Mouse (Mus musculus): ENCODE results near the gene Gc. TPM values are rescaled to one million over a fixed set of nuclear protein-coding genes. Genes with fewer than 3 reads are reported as not detected.

The Gc gene
- polyA plus RNA-seq, 1 experiment from 2014 or later, result 1.2 TPM

GRCm38 (mm10) chr5:89444360-89444759, 13.3 kb downstream of the Gc start:
- no peak overlapping the region for H3K4me3 ChIP-seq
- H3K36me3 ChIP-seq, result no peaks in the 10 kb centered on the region
- DNase-seq (ENCODE audit: low spot score), result no peak
- no peaks in the 10 kb centered on the region for H3K9me3 ChIP-seq
- WGBS, result 79% methylated on average over 4 of the region's 4 CpGs
- H3K27me3 ChIP-seq (ENCODE audit: insufficient read depth, poor library complexity, severe bottlenecking), result no peaks in the 10 kb centered on the region
- no peaks in the 10 kb centered on the region for H3K4me1 ChIP-seq
- H3K27ac ChIP-seq, result no peak overlapping the region

- Histone ChIP-seq H3K27ac (no peak overlapping the region), H3K36me3 (no peaks in the 10 kb centered on the region), H3K4me3 (no peak overlapping the region), H3K27me3 (ENCODE audit: insufficient read depth, poor library complexity, severe bottlenecking) (no peaks in the 10 kb centered on the region), H3K9me3 (no peaks in the 10 kb centered on the region), H3K4me1 (no peaks in the 10 kb centered on the region)
- 70% methylated on average over 1 of the region's 1 CpGs for WGBS
- no peak for DNase-seq (ENCODE audit: low spot score)
These were observed 46.2 kb downstream of the Gc start for GRCm38 (mm10) chr5:89411536-89411935.

- DNase-seq (ENCODE audit: low spot score), result no peak
These were observed 50.2 kb downstream of the Gc start for GRCm38 (mm10) chr5:89407376-89408082.

GRCm38 (mm10) chr5:89405132-89405531, 52.6 kb downstream of the Gc start:
- Histone ChIP-seq H3K36me3 (no peaks in the 10 kb centered on the region), H3K4me3 (no peak overlapping the region), H3K4me1 (no peaks in the 10 kb centered on the region), H3K9me3 (no peaks in the 10 kb centered on the region), H3K27ac (no peak overlapping the region), H3K27me3 (ENCODE audit: insufficient read depth, poor library complexity, severe bottlenecking) (no peaks in the 10 kb centered on the region)
- DNase-seq (ENCODE audit: low spot score), result no peak
- 86% methylated on average over 1 of the region's 1 CpGs for WGBS

More at GRCm38 (mm10) chr5:89407376-89408082, 50.2 kb downstream of the Gc start:
- no peaks in the 10 kb centered on the region for H3K27me3 ChIP-seq (ENCODE audit: insufficient read depth, poor library complexity, severe bottlenecking)
- H3K9me3 ChIP-seq, result no peaks in the 10 kb centered on the region
- H3K4me3 ChIP-seq, result no peak overlapping the region
- H3K4me1 ChIP-seq, result no peaks in the 10 kb centered on the region
- H3K27ac ChIP-seq, result no peak overlapping the region
- no peaks in the 10 kb centered on the region for H3K36me3 ChIP-seq

- no peak overlapping the region for H3K4me3 ChIP-seq
- H3K27ac ChIP-seq, result no peak overlapping the region
- H3K9me3 ChIP-seq, result no peaks in the 10 kb centered on the region
- DNase-seq (ENCODE audit: low spot score), result no peak
- H3K27me3 ChIP-seq (ENCODE audit: insufficient read depth, poor library complexity, severe bottlenecking), result no peaks in the 10 kb centered on the region
- no peaks in the 10 kb centered on the region for H3K4me1 ChIP-seq
- WGBS, result 28% methylated on average over 1 of the region's 1 CpGs
- H3K36me3 ChIP-seq, result no peaks in the 10 kb centered on the region
These were observed 67.3 kb downstream of the Gc start for GRCm38 (mm10) chr5:89390405-89390804.

- Histone ChIP-seq H3K36me3 (no peaks in the 10 kb centered on the region), H3K27ac (no peak overlapping the region), H3K4me1 (no peaks in the 10 kb centered on the region), H3K9me3 (no peaks in the 10 kb centered on the region), H3K27me3 (ENCODE audit: insufficient read depth, poor library complexity, severe bottlenecking) (no peaks in the 10 kb centered on the region), H3K4me3 (no peak overlapping the region)
- 41% methylated on average over 5 of the region's 5 CpGs for WGBS
- DNase-seq (ENCODE audit: low spot score), result no peak
These were observed 73.5 kb downstream of the Gc start for GRCm38 (mm10) chr5:89384204-89384603.

- H3K36me3 ChIP-seq, result no peaks in the 10 kb centered on the region
- no peaks in the 10 kb centered on the region for H3K9me3 ChIP-seq
- no peak overlapping the region for H3K27ac ChIP-seq
- H3K27me3 ChIP-seq (ENCODE audit: insufficient read depth, poor library complexity, severe bottlenecking), result no peaks in the 10 kb centered on the region
- WGBS, result 76% methylated on average over 4 of the region's 4 CpGs
- no peak overlapping the region for H3K4me3 ChIP-seq
- H3K4me1 ChIP-seq, result no peaks in the 10 kb centered on the region
- no peak for DNase-seq (ENCODE audit: low spot score)
These were observed 76.4 kb downstream of the Gc start for GRCm38 (mm10) chr5:89381340-89381739.

- H3K4me1 ChIP-seq, result no peaks in the 10 kb centered on the region
- 22% methylated on average over 1 of the region's 1 CpGs for WGBS
- H3K36me3 ChIP-seq, result no peaks in the 10 kb centered on the region
- no peaks in the 10 kb centered on the region for H3K27me3 ChIP-seq (ENCODE audit: insufficient read depth, poor library complexity, severe bottlenecking)
- H3K27ac ChIP-seq, result no peak overlapping the region
- no peaks in the 10 kb centered on the region for H3K9me3 ChIP-seq
- no peak for DNase-seq (ENCODE audit: low spot score)
- no peak overlapping the region for H3K4me3 ChIP-seq
These were observed 87.6 kb downstream of the Gc start for GRCm38 (mm10) chr5:89370140-89370539.

GRCm38 (mm10) chr5:89368045-89368743, 89.5 kb downstream of the Gc start:
- H3K4me1 ChIP-seq, result no peaks in the 10 kb centered on the region
- 65% methylated on average over 4 of the region's 4 CpGs for WGBS

More at GRCm38 (mm10) chr5:89368045-89368743, 89.5 kb downstream of the Gc start:
- H3K36me3 ChIP-seq, result no peaks in the 10 kb centered on the region
- H3K9me3 ChIP-seq, result no peaks in the 10 kb centered on the region
- H3K27me3 ChIP-seq (ENCODE audit: insufficient read depth, poor library complexity, severe bottlenecking), result no peaks in the 10 kb centered on the region
- H3K4me3 ChIP-seq, result no peak overlapping the region
- no peak overlapping the region for H3K27ac ChIP-seq
- no peak for DNase-seq (ENCODE audit: low spot score)

Other genes with a start within 250 kb of the Gc start
- gene Npffr2, start 69.5 kb upstream of the Gc start, polyA plus RNA-seq (2016; fragmentation: Nextera tagmentation; extraction: Ambion mirVana), result 0.18 TPM in 1 of 2 replicates, not detected in the other

All from heart, embryonic 10.5 days (tissue).